Mouse (Mus musculus) embryo, embryonic 11.5 days (tissue): ENCODE measurements around the gene Arsa.

Experiments
- DNase-seq: peaks from one replicate; pipeline ENCODE4 v3.0.0-alpha.2; 2012; ENCODE audit warnings: low read depth, low spot score

Arsa gene

GRCm38 (mm10) chr15:89496131-89496530 is 18.9 kb upstream of the Arsa start:
- DNase-seq: no peak

- no peak for DNase-seq
Observed at GRCm38 (mm10) chr15:89494970-89495369, 17.7 kb upstream of the Arsa start.

DNA sequence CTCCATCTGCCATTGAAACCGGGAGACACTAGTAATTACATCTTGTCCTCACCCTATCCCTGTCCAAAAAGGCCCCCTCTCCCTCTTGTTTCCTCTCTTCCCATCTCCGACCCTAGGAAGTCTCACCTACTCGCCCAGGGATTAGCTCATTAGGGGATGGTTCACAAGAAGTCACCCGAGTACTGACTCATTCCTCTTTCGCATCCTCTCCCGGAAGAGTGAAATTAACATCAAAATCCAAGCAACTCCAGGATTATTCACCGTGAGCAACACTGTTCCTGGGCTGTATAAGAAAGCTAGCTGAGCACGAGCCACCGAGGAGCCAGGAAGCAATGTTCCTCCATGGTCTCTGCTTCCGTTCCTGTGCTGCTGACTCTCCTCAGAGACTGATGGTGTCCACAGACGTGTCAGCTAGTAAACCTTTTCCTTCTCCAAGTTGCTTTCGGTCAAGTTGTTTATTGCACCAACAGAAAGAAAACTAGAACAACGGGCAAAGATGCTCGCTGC is 11.4 kb upstream of the Arsa start:
- no peak for DNase-seq

DNA sequence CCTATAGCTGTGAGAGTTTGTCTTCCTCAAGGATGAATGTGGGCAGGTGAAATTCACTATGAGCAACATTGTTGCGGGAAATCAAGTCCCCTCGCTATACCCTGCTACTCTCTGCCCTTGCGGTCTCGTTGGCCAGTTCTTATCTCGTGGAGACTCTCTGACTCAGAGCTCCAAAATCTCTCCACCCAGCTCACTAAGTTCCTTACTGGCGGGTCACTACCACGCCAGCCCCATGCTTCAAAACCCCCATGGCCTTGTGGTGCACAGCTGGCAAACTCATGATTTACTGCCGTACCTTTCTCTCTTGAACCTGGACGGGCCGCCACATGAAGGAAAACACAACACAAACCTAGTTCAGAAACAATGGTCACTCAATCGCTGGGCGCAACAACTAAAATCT is 11.0 kb upstream of the Arsa start:
- no peak for DNase-seq

DNA sequence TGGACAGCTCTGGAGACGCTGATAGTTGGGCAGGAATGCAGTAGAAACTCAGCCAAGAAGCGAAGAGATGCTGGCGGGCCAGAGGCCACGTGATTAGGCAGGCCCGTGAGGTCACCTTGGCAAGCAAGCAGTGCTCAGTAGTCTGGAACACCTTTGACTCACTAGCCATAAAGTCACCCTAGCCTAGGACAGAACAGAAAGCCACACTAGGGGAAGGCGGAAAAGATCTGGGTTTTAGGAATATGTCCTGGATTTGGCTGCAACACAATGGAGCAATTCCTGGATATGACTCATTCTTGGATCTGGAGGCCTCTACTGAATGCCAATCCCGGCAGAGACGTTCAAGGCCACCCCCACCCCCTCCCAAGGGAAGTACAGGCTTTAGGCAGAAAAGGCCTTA is 3.4 kb upstream of the Arsa start:
- DNase-seq: no peak

DNA sequence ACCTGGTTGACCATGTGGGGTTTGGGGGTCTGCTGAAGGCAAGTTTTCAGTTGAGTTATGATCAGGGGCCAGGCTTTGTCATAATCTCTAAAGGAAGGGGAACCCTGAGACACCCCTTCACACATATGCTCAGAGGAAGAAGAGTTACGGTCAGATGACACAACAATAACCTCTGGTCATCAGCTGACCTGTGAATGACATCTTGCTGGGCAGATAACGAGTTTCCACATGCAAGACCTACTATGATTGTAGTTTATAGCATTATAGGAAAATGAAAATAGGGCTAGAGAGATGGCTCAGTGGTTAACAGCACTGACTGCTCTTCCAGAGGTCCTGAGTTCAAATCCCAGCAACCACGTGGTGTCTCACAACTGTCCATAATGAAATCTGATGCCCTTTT is 1.4 kb upstream of the Arsa start:
- DNase-seq: no peak

- no peak for DNase-seq
Observed at GRCm38 (mm10) chr15:89477806-89478205, 581 bp upstream of the Arsa start.

DNA sequence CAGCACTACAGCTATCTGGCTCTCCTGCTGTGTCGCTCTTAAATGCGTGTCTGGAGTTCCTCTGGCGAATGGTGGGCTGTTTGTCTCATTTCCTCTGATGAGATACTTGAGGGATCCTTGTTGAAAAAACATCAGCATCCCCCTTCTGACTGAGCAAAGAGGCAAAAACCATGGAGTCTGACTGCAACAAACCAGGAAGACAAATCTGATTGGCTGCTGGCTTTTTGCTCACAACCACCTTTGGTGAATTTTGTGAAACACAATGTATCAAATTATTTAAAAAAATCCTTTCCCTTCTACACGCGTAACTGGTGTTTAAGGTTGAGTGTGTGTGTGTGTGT is 780 bp downstream of the Arsa start:
- no peak for DNase-seq

DNA sequence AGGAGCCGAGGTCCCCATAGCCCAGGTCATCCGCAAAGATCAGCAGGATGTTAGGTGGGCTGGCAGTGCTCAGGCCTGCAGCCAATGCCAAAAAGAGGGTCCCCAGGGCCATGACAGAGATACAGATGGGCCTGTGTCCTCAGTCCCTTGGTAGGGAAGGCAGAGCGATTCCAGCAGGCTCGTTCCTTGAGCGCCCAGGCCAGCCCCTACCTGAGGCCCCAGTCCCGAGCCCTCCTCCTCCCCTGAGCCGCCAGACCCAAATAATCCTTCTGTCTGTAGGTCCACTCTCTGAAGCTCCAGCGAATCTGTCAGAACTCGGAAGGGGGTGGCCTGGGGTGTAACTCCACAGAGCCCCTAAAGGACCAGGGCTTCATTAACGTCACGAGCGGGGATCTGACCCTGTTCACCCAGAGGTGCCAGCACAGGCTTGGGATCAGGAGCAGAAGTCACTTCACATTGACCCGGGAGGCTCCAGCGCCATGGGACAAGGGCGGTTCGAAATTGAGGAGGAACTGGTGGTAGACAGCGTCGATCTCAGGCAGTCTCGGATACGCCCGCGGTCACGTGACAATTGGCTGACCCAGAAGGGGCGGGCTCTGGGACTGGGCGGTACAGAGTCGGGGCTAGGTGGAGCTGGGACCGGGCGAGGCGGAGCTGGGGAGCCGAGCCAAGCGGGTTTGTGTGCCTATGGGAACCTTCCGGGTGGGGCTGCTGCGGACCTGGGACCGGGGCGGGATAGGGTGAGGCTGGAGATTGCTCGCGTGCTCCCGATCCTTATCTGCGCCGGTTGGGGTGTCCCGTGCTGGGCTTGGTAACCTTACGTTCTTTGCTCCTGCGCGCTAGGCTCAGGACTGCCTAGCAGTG is 1.4 kb downstream of the Arsa start:
- peak; percentile 78 for DNase-seq

GRCm38 (mm10) chr15:89475293-89475600 is 2.0 kb downstream of the Arsa start:
- no peak for DNase-seq

GRCm38 (mm10) chr15:89474596-89475292 is 2.5 kb downstream of the Arsa start:
- DNase-seq: no peak

- no peak for DNase-seq
Observed at GRCm38 (mm10) chr15:89473921-89474320, 3.3 kb downstream of the Arsa start.

- no peak for DNase-seq
Observed at GRCm38 (mm10) chr15:89473370-89473769, 3.9 kb downstream of the Arsa start.

- no peak for DNase-seq
Observed at GRCm38 (mm10) chr15:89471476-89471875, 5.7 kb downstream of the Arsa start.

GRCm38 (mm10) chr15:89468577-89468976 is 8.6 kb downstream of the Arsa start:
- DNase-seq: no peak

DNA sequence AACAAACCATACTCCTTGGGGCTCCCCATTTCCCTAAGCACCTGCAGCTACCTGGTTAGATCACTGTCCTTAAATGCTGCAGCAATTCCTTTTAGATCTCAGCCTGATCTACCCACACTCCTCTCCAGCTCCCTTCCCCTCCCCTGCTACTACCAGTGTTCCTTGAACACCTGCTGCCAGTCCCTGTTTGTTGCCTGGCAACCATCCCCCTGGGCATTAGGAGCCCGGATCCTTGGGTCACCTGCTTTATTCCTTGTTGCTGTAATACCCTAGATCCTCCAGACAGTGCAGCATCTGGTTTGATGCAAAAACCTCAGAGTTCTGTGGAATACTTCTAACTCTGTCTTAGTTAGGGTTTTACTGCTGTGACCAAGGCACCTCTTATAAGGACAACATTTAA is 12.2 kb downstream of the Arsa start:
- DNase-seq: no peak

DNA sequence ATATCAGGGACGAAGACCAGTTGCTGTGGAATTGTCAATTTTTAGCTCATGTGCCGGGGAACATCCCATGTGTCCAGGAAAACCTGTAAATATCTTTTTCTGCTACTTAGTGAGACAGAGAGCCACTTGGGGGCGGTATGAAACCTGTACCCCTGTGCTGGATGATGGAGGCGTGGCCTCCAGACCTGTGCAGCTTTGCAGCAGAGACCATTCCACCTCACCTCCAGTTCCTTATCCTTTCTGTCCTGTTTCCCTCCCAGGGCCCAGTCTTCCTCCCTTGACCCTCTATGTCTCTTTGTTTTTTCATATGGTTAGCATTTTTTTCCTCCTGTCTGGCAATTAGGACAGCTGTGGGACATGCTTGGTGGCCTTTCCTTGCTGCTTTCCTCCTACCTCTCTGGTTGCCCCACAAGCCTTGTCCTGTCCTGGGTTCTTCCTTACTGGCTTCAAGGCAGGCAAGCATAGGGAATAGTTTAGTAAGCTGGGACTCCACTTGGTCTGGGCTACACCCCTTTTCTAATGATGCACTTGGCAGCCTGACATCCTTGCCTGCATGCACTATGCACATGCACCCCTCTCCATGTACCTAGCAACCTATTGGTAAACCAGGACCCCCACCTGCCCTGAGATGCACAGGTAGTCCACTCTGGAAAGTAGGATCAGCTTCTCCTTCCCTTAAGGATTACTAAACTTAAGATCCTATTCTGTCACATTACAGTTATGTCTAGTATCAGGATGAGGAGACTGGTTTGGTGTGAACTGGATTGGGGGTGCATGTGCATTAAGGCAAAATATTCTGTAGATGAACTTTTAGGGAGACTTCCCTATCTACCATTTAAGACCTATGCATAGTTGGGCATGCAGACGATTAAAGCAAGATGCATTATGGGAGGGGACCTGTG is 13.6 kb downstream of the Arsa start:
- no peak for DNase-seq

DNA sequence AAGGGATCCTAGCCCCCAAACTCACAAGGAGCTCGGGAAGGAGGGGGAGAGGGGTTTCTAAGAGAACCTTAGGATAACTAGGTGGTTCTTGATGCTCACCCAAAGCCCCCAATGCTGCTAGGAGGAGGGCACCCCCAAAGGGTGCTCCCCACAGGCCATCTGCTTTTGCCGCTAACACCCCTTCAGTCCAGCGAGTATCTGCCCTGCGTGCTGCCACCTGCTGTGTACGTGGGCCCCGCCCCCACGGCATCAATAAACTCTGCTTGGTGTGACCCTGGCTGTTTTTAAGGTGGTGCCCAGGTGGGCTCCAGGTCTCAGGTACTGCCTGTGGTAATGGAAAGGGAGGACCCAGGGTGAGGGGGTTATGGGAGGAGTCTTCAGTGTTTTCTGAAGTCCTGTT is 15.0 kb downstream of the Arsa start:
- no peak for DNase-seq

- no peak for DNase-seq
Observed at GRCm38 (mm10) chr15:89461321-89461720, 15.9 kb downstream of the Arsa start.

DNA sequence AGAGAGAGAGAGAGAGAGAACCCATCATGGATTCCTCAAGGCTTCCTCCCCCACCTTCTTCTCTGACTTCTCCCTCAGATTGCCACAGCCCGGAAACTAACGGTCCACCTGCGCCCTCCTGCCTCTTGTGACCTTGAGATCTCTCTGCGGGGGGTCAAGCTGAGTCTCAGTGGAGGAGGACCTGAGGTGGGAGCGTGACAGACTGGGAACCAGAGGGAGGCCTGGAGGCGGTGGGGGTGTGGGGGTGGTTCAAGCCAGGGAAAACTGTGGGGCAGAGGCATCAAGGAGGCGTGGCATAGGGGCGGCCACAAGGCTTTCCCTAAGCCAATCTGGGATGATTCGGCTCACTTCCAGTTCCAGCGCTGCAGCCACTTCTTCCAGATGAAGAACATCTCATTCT is 16.9 kb downstream of the Arsa start:
- DNase-seq: no peak

- DNase-seq: no peak
Observed at GRCm38 (mm10) chr15:89459821-89460220, 17.4 kb downstream of the Arsa start.

GRCm38 (mm10) chr15:89458942-89459341 is 18.3 kb downstream of the Arsa start:
- no peak for DNase-seq
